Mouse (Mus musculus): Measurements from ENCODE around the gene Olfr374. TPM values are rescaled to one million over a fixed set of nuclear protein-coding genes. Genes with fewer than 3 reads are reported as not detected.

The Olfr374 gene
- polyA plus RNA-seq, 1 experiment: 0.04 TPM

- peak in 1 of 2 experiments; percentile 12 for DNase-seq (ENCODE audit: extremely low spot score in 1 of 2, low spot score in 1 of 2)
Observed at GRCm38 (mm10) chr8:72134756-72135445, 28.1 kb downstream of the Olfr374 start, which contains the start of gene Tpm4. Gene Tpm4, plus strand, starts transcription at chr8:72134975.

GRCm38 (mm10) chr8:72135446-72136301, 28.8 kb downstream of the Olfr374 start:
- DNase-seq (ENCODE audit: extremely low spot score in 1 of 2, low spot score in 1 of 2): peak in 1 of 2 experiments; percentile 24

GRCm38 (mm10) chr8:72136302-72136978, 29.6 kb downstream of the Olfr374 start:
- DNase-seq (ENCODE audit: extremely low spot score in 1 of 2, low spot score in 1 of 2): peak in 1 of 2 experiments; percentile 41

GRCm38 (mm10) chr8:72137431-72137830, 30.6 kb downstream of the Olfr374 start:
- no peak for DNase-seq (ENCODE audit: extremely low spot score in 1 of 2, low spot score in 1 of 2)

- no peak for DNase-seq (ENCODE audit: extremely low spot score in 1 of 2, low spot score in 1 of 2)
Observed at GRCm38 (mm10) chr8:72138456-72138855, 31.6 kb downstream of the Olfr374 start.

- no peak for DNase-seq (ENCODE audit: extremely low spot score in 1 of 2, low spot score in 1 of 2)
Observed at GRCm38 (mm10) chr8:72143256-72143824, 36.5 kb downstream of the Olfr374 start.

- no peak for DNase-seq (ENCODE audit: extremely low spot score in 1 of 2, low spot score in 1 of 2)
Observed at GRCm38 (mm10) chr8:72144345-72144975, 37.6 kb downstream of the Olfr374 start.

- no peak for DNase-seq (ENCODE audit: extremely low spot score in 1 of 2, low spot score in 1 of 2)
Observed at GRCm38 (mm10) chr8:72145511-72145910, 38.7 kb downstream of the Olfr374 start.

- DNase-seq (ENCODE audit: extremely low spot score in 1 of 2, low spot score in 1 of 2): no peak
Observed at GRCm38 (mm10) chr8:72146056-72146455, 39.2 kb downstream of the Olfr374 start.

- no peak for DNase-seq (ENCODE audit: extremely low spot score in 1 of 2, low spot score in 1 of 2)
Observed at GRCm38 (mm10) chr8:72146556-72146955, 39.7 kb downstream of the Olfr374 start.

GRCm38 (mm10) chr8:72147266-72147665, 40.4 kb downstream of the Olfr374 start:
- DNase-seq (ENCODE audit: extremely low spot score in 1 of 2, low spot score in 1 of 2): no peak

- no peak for DNase-seq (ENCODE audit: extremely low spot score in 1 of 2, low spot score in 1 of 2)
Observed at GRCm38 (mm10) chr8:72149056-72149455, 42.2 kb downstream of the Olfr374 start.

GRCm38 (mm10) chr8:72151418-72152078, 44.7 kb downstream of the Olfr374 start:
- DNase-seq (ENCODE audit: extremely low spot score in 1 of 2, low spot score in 1 of 2): no peak

- no peak for DNase-seq (ENCODE audit: extremely low spot score in 1 of 2, low spot score in 1 of 2)
Observed at GRCm38 (mm10) chr8:72153382-72153781, 46.5 kb downstream of the Olfr374 start.

GRCm38 (mm10) chr8:72158096-72158495, 51.3 kb downstream of the Olfr374 start:
- no peak for DNase-seq (ENCODE audit: extremely low spot score in 1 of 2, low spot score in 1 of 2)

- DNase-seq (ENCODE audit: extremely low spot score in 1 of 2, low spot score in 1 of 2): no peak
Observed at GRCm38 (mm10) chr8:72158726-72159125, 51.9 kb downstream of the Olfr374 start.

GRCm38 (mm10) chr8:72160007-72160406, 53.2 kb downstream of the Olfr374 start:
- DNase-seq (ENCODE audit: extremely low spot score in 1 of 2, low spot score in 1 of 2): no peak

- peak; percentile 99 to 100 for DNase-seq (ENCODE audit: extremely low spot score in 1 of 2, low spot score in 1 of 2)
Observed at GRCm38 (mm10) chr8:72160707-72161697, 54.2 kb downstream of the Olfr374 start, which contains the start of gene Rab8a. Gene Rab8a, plus strand, starts transcription at chr8:72161200.

Measured in frontal cortex, adult 2 months (tissue).